Mouse (Mus musculus) embryonic stem cell, embryonic (primary cell): ENCODE data around the gene Wfdc8.
"Not testable (repeated sequence)": the region's sequence is repeated elsewhere in the genome, so short reads cannot be mapped to it uniquely, and the experiment has no call there.

Experiments used
- CTCF ChIA-PET, 4 experiments: fragments of 300-600 bp in 2 of 4; fragments of 350-600 bp in 2 of 4; sonication (Branson Sonifier 250); formaldehyde crosslinking; loops; one replicate each; lab custom pipeline; 2022; ENCODE audit warnings: inconsistent platforms in 2 of 4; lab: Charles Lee
- POLR2A ChIA-PET, 4 experiments: fragments of 300-600 bp in 2 of 4; fragments of 350-600 bp in 2 of 4; sonication (Branson Sonifier 250); formaldehyde crosslinking; loops; one replicate each; lab custom pipeline; 2022; ENCODE audit warnings: antibody characterized with exemption in 4 of 4, inconsistent platforms in 1 of 4; lab: Charles Lee

The Wfdc8 gene

DNA sequence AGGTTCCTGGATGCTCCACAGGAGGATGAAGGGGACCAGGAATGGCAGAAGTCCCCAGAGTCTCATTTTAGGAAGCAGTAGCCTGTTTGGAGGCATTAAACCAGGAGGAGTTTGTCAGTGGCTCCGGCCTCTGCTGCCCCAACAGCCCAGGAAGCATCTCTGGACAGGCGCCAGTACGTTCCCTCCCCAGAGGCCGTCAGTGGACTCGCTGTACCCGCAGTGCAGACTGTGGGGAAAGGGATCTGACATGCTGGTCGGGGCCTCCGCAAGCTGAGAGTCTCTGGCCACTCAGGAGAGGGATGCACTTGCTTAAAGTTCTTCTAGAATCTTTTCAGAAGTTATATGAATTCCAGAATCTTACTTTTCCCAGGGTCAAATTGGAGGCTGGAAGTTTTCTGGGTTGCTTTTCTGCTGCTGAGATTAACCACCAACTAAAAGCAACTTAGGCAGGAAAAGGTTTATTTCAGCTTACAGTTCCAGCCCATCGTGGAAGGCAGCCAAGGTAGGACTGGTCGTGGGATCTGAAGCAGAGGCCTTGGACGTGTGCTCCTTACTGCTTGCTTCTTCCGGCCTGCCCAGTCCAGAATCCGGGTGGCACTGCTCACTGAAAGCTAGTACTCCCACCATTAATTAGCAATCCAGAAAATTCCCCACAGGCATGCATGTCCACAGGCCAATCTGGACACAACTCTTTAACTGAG is 28.3 kb downstream of the Wfdc8 start, which contains the start of gene Wfdc6a:
TSS of gene Wfdc6a (minus strand) at position 423 of the 701 bp plus-strand sequence.
- CTCF ChIA-PET = not testable (repeated sequence)
- POLR2A ChIA-PET = interaction anchor here in 2 of 4 experiments (0.6 kb wide), 2 partner anchors 23 to 292 kb away, joined by 4 to 5 read pairs; no protein-coding TSS in a partner anchor

DNA sequence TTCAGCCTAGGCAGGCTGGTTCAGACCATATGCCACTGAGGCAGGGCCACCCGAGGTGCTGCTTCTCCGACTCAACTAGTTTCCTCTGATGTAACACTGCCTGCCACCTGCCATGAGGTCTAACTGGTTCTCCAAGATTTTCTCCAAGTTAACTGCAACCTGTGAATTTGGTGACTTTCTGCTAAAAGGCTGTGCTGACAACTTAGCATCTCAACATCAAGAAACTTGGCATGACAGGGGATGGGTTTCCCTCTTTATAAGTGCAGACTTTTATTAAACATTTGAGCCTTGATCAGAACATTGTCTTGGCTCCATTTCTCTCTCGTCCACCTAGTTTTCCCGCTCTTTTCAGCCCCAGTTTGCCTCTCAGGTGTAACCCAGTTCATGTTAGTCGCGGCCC is 40.1 kb downstream of the Wfdc8 start, which contains the start of gene Spint3:
TSS of gene Spint3 (minus strand) at position 101 of the 400 bp plus-strand sequence.
- ChIA-PET POLR2A (interaction anchor here in 1 of 4 experiments (1.3 to 1.4 kb wide), 2 partner anchors 10 to 197 kb away, joined by 4 read pairs; partner anchors contain the start of gene Wfdc2), CTCF (interaction anchor here in 3 of 4 experiments (0.6 to 1.2 kb wide), 3 partner anchors 63 to 221 kb away, joined by 3 to 4 read pairs (median 4); no protein-coding TSS in a partner anchor)

- CTCF ChIA-PET = interaction anchor here in 1 of 4 experiments (0.6 kb wide), 1 partner anchor 572 kb away, joined by 3 read pairs; no protein-coding TSS in a partner anchor
- POLR2A ChIA-PET = interaction anchor here in 2 of 4 experiments (0.6 to 1.0 kb wide), 3 partner anchors 9 to 142 kb away, joined by 3 to 4 read pairs (median 3); no protein-coding TSS in a partner anchor
Observed at GRCm38 (mm10) chr2:164567460-164567859, 46.0 kb downstream of the Wfdc8 start.

- ChIA-PET CTCF (interaction anchor here in 1 of 4 experiments (0.5 kb wide), 1 partner anchor 101 kb away, joined by 4 read pairs; no protein-coding TSS in a partner anchor), POLR2A (no interaction called here)
Observed at GRCm38 (mm10) chr2:164566997-164567396, 46.4 kb downstream of the Wfdc8 start.

GRCm38 (mm10) chr2:164564346-164564745 is 49.1 kb downstream of the Wfdc8 start:
- POLR2A ChIA-PET = interaction anchor here in 2 of 4 experiments (0.5 to 1.2 kb wide), 2 partner anchors 239 to 240 kb away, joined by 3 read pairs; partner anchors contain the start of gene Acot8 (in 1 of the 2)
- CTCF ChIA-PET = interaction anchor here in 3 of 4 experiments (0.6 to 3.4 kb wide), 12 partner anchors 12 to 314 kb away, joined by 3 to 16 read pairs (median 3); partner anchors contain the start of genes Eppin (in 1 of the 3) and Slpi (in 1 of the 3)

GRCm38 (mm10) chr2:164563339-164564038 is 49.9 kb downstream of the Wfdc8 start:
- ChIA-PET POLR2A (interaction anchor here (0.6 to 1.9 kb wide), 13 partner anchors 9 to 146 kb away, joined by 3 to 6 read pairs (median 4); partner anchors contain the start of genes Sdc4 (in 2 of the 4), Pigt (in 1 of the 4) and Spint3 (in 1 of the 4)), CTCF (interaction anchor here (0.6 to 3.4 kb wide), 25 partner anchors 13 to 1218 kb away, joined by 3 to 16 read pairs (median 3); partner anchors contain the start of genes Gm20458 (in 2 of the 4), Slpi (in 2 of the 4) and Eppin (in 1 of the 4))

GRCm38 (mm10) chr2:164562391-164563188 is 50.8 kb downstream of the Wfdc8 start, which contains the start of gene Wfdc2:
Gene Wfdc2 (plus strand): TSS chr2:164562413.
- CTCF ChIA-PET = interaction anchor here (0.6 to 3.4 kb wide), 22 partner anchors 12 to 1217 kb away, joined by 3 to 16 read pairs (median 3); partner anchors contain the start of genes Gm20458 (in 2 of the 4) and Slpi (in 1 of the 4)
- POLR2A ChIA-PET = interaction anchor here (0.6 to 1.9 kb wide), 25 partner anchors 10 to 1500 kb away, joined by 3 to 7 read pairs (median 3); partner anchors contain the start of genes Sdc4 (in 2 of the 4), Pigt (in 1 of the 4) and Spint3 (in 1 of the 4)

DNA sequence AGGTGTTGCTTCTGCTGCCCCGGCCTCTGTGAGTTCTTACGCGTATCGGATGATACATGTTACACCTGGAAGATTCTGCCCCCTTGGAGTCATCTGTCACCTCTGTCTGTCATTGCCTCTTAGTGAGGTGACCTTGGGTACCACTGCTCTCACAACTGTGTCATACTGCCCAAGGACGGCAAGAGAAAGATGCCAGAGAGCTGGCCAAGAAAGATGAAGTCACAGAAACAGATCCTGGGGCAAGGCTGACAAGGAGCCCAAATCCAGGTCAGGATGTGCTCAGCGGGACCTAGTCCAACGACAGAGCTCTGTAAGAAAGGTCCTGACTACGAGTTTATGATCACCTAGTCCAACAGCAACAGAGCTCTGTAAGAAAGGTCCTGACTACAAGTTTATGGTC is 53.3 kb downstream of the Wfdc8 start:
- CTCF ChIA-PET = interaction anchor here in 1 of 4 experiments (0.5 kb wide), 1 partner anchor 105 kb away, joined by 3 read pairs; no protein-coding TSS in a partner anchor

DNA sequence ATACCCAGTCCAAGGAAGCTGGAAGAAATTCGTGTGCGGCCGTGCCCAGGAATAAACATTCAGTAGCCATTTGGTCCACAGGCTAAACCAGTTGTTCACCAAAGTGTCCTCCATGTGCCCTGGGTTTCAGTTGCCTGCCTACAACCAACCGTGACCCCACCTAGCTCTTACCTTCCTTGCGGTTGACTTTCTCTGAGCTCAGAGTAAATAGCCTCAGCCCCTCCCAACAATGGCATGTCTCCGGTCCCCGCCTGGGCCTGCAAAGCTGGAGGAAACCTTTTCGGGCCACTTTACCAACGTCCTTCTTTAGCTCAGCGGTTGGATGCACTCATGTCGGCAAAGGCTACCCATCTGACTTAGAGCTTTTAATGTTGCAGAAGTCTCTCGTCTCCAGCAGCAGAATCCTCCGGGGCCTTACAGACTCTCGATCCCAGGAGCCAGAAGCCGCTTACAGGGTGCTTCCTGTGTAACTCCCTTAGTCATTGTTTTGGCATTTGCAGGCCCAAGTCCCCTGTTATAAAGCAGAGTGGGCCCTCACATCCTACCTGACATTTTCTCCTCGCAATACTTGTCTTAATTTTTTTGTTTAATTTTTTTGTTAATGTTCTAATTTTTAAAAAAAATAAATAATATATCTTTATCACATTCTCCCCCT is 54.3 kb downstream of the Wfdc8 start:
- CTCF ChIA-PET = interaction anchor here in 3 of 4 experiments (0.5 to 2.0 kb wide), 8 partner anchors 9 to 308 kb away, joined by 3 to 6 read pairs (median 5); partner anchors contain the start of genes Wfdc10 (in 1 of the 3) and Wfdc9 (in 1 of the 3)

More for the DNA sequence above, 53.3 kb downstream of the Wfdc8 start:
- POLR2A ChIA-PET = interaction anchor here in 2 of 4 experiments (1.2 to 1.3 kb wide), 2 partner anchors 90 to 331 kb away, joined by 4 to 5 read pairs; no protein-coding TSS in a partner anchor

GRCm38 (mm10) chr2:164558426-164558825 is 55.0 kb downstream of the Wfdc8 start:
- ChIA-PET POLR2A (interaction anchor here (0.6 to 2.1 kb wide), 18 partner anchors 8 to 854 kb away, joined by 3 to 15 read pairs (median 4); partner anchors contain the start of genes Gm20458 (in 2 of the 4), Sdc4 (in 1 of the 4) and Zswim1 (in 1 of the 4)), CTCF (interaction anchor here in 3 of 4 experiments (0.5 to 2.0 kb wide), 8 partner anchors 27 to 309 kb away, joined by 3 to 6 read pairs (median 4); partner anchors contain the start of genes Wfdc10 (in 1 of the 3) and Wfdc9 (in 1 of the 3))

More for the DNA sequence above, 54.3 kb downstream of the Wfdc8 start:
- POLR2A ChIA-PET = interaction anchor here (0.8 to 2.1 kb wide), 18 partner anchors 9 to 330 kb away, joined by 3 to 15 read pairs (median 4); partner anchors contain the start of genes Gm20458 (in 2 of the 4), Sdc4 (in 1 of the 4) and Zswim1 (in 1 of the 4)

- POLR2A ChIA-PET = interaction anchor here in 3 of 4 experiments (0.5 to 4.3 kb wide), 5 partner anchors 7 to 646 kb away, joined by 3 to 15 read pairs (median 3); partner anchors contain the start of gene Gm20458 (in 1 of the 3)
- CTCF ChIA-PET = no interaction called here
Observed at GRCm38 (mm10) chr2:164551502-164551901, 61.9 kb downstream of the Wfdc8 start.

DNA sequence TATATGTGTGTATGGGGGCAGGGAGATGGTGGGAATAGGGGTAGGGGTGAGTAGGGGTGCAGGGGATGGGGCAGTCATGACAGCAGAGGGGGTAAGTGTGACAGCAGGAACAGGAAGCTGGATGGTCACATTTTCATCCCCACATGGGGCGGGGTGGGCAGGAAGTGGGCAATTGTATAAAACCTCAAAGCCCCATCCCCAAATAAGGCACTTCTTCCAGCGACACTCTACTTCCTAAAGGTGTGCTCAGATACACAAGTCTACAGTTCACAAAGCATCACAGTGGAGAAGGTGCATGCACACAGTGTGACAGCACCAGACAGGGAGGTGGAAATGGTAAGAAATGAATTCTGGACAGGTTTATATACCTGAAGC is 62.5 kb downstream of the Wfdc8 start:
- ChIA-PET CTCF (interaction anchor here in 3 of 4 experiments (0.6 to 1.4 kb wide), 4 partner anchors 20 to 143 kb away, joined by 3 to 7 read pairs (median 4); no protein-coding TSS in a partner anchor), POLR2A (interaction anchor here in 3 of 4 experiments (0.5 to 4.3 kb wide), 11 partner anchors 8 to 647 kb away, joined by 3 to 15 read pairs (median 3); partner anchors contain the start of genes Wfdc2 (in 2 of the 3), Gm20458 (in 1 of the 3) and Pigt (in 1 of the 3))

- ChIA-PET CTCF (interaction anchor here (0.5 to 1.4 kb wide), 12 partner anchors 9 to 161 kb away, joined by 3 to 16 read pairs (median 4); partner anchors contain the start of gene Slpi (in 1 of the 4)), POLR2A (interaction anchor here (0.6 to 4.3 kb wide), 17 partner anchors 8 to 152 kb away, joined by 3 to 15 read pairs (median 3); partner anchors contain the start of genes Wfdc2 (in 3 of the 4), Gm20458 (in 1 of the 4) and Pigt (in 1 of the 4))
Observed at GRCm38 (mm10) chr2:164549963-164550894, 63.2 kb downstream of the Wfdc8 start.

- ChIA-PET CTCF (interaction anchor here in 1 of 4 experiments (0.5 kb wide), 1 partner anchor 13 kb away, joined by 16 read pairs; no protein-coding TSS in a partner anchor), POLR2A (interaction anchor here (0.7 to 4.3 kb wide), 10 partner anchors 9 to 126 kb away, joined by 3 to 15 read pairs (median 4); partner anchors contain the start of genes Pigt (in 1 of the 4) and Wfdc2 (in 1 of the 4))
Observed at GRCm38 (mm10) chr2:164549338-164549737, 64.1 kb downstream of the Wfdc8 start.
